ENCODE assay signal across 8 mouse cellular contexts in genomic region chr2:31469931-31470682, GRCm38 (mm10). TPM values are rescaled to one million over a fixed set of nuclear protein-coding genes. Genes with fewer than 3 reads are reported as not detected.
DNase-seq lines count a peak whose midpoint lies in the region; ATAC-seq lines count a peak whose summit lies in the region.

TSS of gene Ass1 (plus strand) at chr2:31470207.

- peak; percentile 77 for ATAC-seq in common myeloid progenitor, adult 5-6 weeks (replicated peaks; ENCODE audit: low read depth, poor library complexity, severe bottlenecking)
- peak; percentile 85 for ATAC-seq in inflammation-experienced regulatory T-cells, adult 6 months
- peak; percentile 86 for ATAC-seq in megakaryocyte progenitor cell, adult 5-6 weeks (replicated peaks; ENCODE audit: poor library complexity)

- intact Hi-C loops in gastrocnemius, postnatal 14 days (cut with DNase I; ENCODE audit: low total_unique reads), result no loop called here
- intact Hi-C loops in left cerebral cortex, postnatal 14 days (cut with DNase I), result no loop called here

- DNase-seq in adrenal gland, adult (ENCODE audit: inconsistent age in 2 of 2, low spot score in 1 of 2), result peak; percentile 90 to 93
- peak; percentile 54 for DNase-seq in gastrocnemius, postnatal 14 days
- peak; percentile 46 for DNase-seq in left cerebral cortex, postnatal 14 days (ENCODE audit: low spot score in 2 of 2)
- peak; percentile 52 for DNase-seq in right cerebral cortex, postnatal 4 days
- DNase-seq in urinary bladder, postnatal 4 days (ENCODE audit: low spot score in 2 of 2), result peak; percentile 69 to 79

RNA-seq across cellular contexts. Expression of gene Ass1, which starts in this region (rescaled TPM):
- 82.2 and 94.0 TPM in 2 replicates for total RNA-seq in common myeloid progenitor, adult 5-6 weeks (2017)
- total RNA-seq in gastrocnemius, postnatal 14 days (2021), result 1 to 10 TPM; 1.2 to 2.0 TPM
- 100 to 1,000 TPM; 342 to 389 (median 381) TPM for polyA plus RNA-seq in inflammation-experienced regulatory T-cells, adult 6 months (2017; shearing (Covaris generic))
- 10 to 100 TPM in 1 of 2 experiments, 1 to 10 TPM in 1; 8.5 to 14.6 TPM for total RNA-seq in left cerebral cortex, postnatal 14 days (2021)
- total RNA-seq in megakaryocyte progenitor cell, adult 5-6 weeks (2015), result 78.4 and 100 TPM in 2 replicates
- total RNA-seq in megakaryocyte progenitor cell, adult 5-6 weeks (2017), result 118 and 127 TPM in 2 replicates

Comparison
In these comparisons a context has a peak if more than half of its experiments do, and no peak if none do; other contexts are left out.
1. Peak in every context shown above with its lines: DNase-seq and ATAC-seq.